Mouse (Mus musculus) T-helper 17 cell (primary cell): ENCODE results near the gene Crybb3.

Experiments
- in situ Hi-C, 2 experiments: fragments of 300-600 bp; cut with MboI, MseI; formaldehyde crosslinking; loops; 1 replicate in 1 of 2; 2 replicates in 1 of 2; pipeline ENCODE4 v1.15.1; 2025; ENCODE audit warnings: high pct_unique_total_duplicates in 2 of 2

Gene Crybb3

GRCm38 (mm10) chr5:113081439-113081838, at the start of gene Crybb3:
Gene Crybb3, minus strand, starts transcription at chr5:113081584.
- in situ Hi-C loops: no loop called here

GRCm38 (mm10) chr5:113128426-113128825, 47.0 kb upstream of the Crybb3 start:
- in situ Hi-C loops: no loop called here

GRCm38 (mm10) chr5:113126476-113126875, 45.1 kb upstream of the Crybb3 start:
- in situ Hi-C loops: no loop called here

GRCm38 (mm10) chr5:113123693-113124092, 42.3 kb upstream of the Crybb3 start:
- in situ Hi-C loops: no loop called here

GRCm38 (mm10) chr5:113122326-113123054, 41.1 kb upstream of the Crybb3 start:
- in situ Hi-C loops: no loop called here

- in situ Hi-C loops: no loop called here
Observed at GRCm38 (mm10) chr5:113121591-113121875, 40.1 kb upstream of the Crybb3 start.

- in situ Hi-C loops: no loop called here
Observed at GRCm38 (mm10) chr5:113120741-113121590, 39.6 kb upstream of the Crybb3 start.

GRCm38 (mm10) chr5:113119861-113120465, 38.6 kb upstream of the Crybb3 start:
- in situ Hi-C loops: no loop called here

GRCm38 (mm10) chr5:113119291-113119690, 37.9 kb upstream of the Crybb3 start:
- in situ Hi-C loops: no loop called here

GRCm38 (mm10) chr5:113118695-113119094, 37.3 kb upstream of the Crybb3 start:
- in situ Hi-C loops: no loop called here

- in situ Hi-C loops: no loop called here
Observed at GRCm38 (mm10) chr5:113117361-113117760, 36.0 kb upstream of the Crybb3 start.

- in situ Hi-C loops: no loop called here
Observed at GRCm38 (mm10) chr5:113115896-113116295, 34.5 kb upstream of the Crybb3 start.

GRCm38 (mm10) chr5:113114264-113115225, 33.2 kb upstream of the Crybb3 start:
- in situ Hi-C loops: no loop called here

GRCm38 (mm10) chr5:113113120-113113519, 31.7 kb upstream of the Crybb3 start:
- in situ Hi-C loops: no loop called here

- in situ Hi-C loops: no loop called here
Observed at GRCm38 (mm10) chr5:113111336-113111735, 30.0 kb upstream of the Crybb3 start.

GRCm38 (mm10) chr5:113110929-113111328, 29.5 kb upstream of the Crybb3 start:
- in situ Hi-C loops: no loop called here

GRCm38 (mm10) chr5:113109651-113110050, 28.3 kb upstream of the Crybb3 start:
- in situ Hi-C loops: loop anchor here in 1 of 2 experiments (10.0 kb wide), 1 partner anchor 1065 kb away; no protein-coding TSS in a partner anchor

- in situ Hi-C loops: loop anchor here in 1 of 2 experiments (10.0 kb wide), 1 partner anchor 1067 kb away; no protein-coding TSS in a partner anchor
Observed at GRCm38 (mm10) chr5:113108165-113108764, 26.9 kb upstream of the Crybb3 start.

- in situ Hi-C loops: loop anchor here in 1 of 2 experiments (10.0 kb wide), 1 partner anchor 1067 kb away; no protein-coding TSS in a partner anchor
Observed at GRCm38 (mm10) chr5:113107709-113108108, 26.3 kb upstream of the Crybb3 start.

GRCm38 (mm10) chr5:113106594-113106993, 25.2 kb upstream of the Crybb3 start:
- in situ Hi-C loops: loop anchor here in 1 of 2 experiments (10.0 kb wide), 1 partner anchor 1068 kb away; no protein-coding TSS in a partner anchor
